Mouse (Mus musculus): Measurements from ENCODE around the gene Cd300ld5. TPM values are rescaled to one million over a fixed set of nuclear protein-coding genes. Genes with fewer than 3 reads are reported as not detected.
"Not testable (repeated sequence)": the region's sequence is repeated elsewhere in the genome, so short reads cannot be mapped to it uniquely, and the experiment has no call there.

Gene Cd300ld5
- polyA plus RNA-seq, 1 experiment = not detected

GRCm38 (mm10) chr11:115054537-115054936 lies 17.0 kb upstream of the Cd300ld5 start:
- Histone ChIP-seq H3K4me1 (ENCODE audit: control insufficient read depth) (no peaks in the 10 kb centered on the region), H3K9me3 (ENCODE audit: control insufficient read depth, low read length) (no peaks in the 10 kb centered on the region)

GRCm38 (mm10) chr11:115052991-115053390 lies 15.4 kb upstream of the Cd300ld5 start:
- H3K36me3 ChIP-seq (ENCODE audit: control insufficient read depth) = no peaks in the 10 kb centered on the region
- TF ChIP-seq TAL1 (IDR thresholded peaks at IDR 0.05; ENCODE audit: low read length) = no peak
- no peak for TF ChIP-seq GATA1 (IDR thresholded peaks at IDR 0.05; ENCODE audit: low read length)
- no peak overlapping the region for H3K4me3 ChIP-seq (replicated peaks)
- H3K27me3 ChIP-seq (ENCODE audit: control insufficient read depth) = no peaks in the 10 kb centered on the region
- H3K4me1 ChIP-seq (ENCODE audit: control insufficient read depth) = no peaks in the 10 kb centered on the region
- H3K9me3 ChIP-seq (ENCODE audit: control insufficient read depth, low read length) = no peaks in the 10 kb centered on the region

More at GRCm38 (mm10) chr11:115054537-115054936, 17.0 kb upstream of the Cd300ld5 start:
- H3K36me3 ChIP-seq (ENCODE audit: control insufficient read depth) = no peaks in the 10 kb centered on the region
- TF ChIP-seq GATA1 (IDR thresholded peaks at IDR 0.05; ENCODE audit: low read length) = no peak
- TF ChIP-seq TAL1 (IDR thresholded peaks at IDR 0.05; ENCODE audit: low read length) = no peak
- no peaks in the 10 kb centered on the region for H3K27me3 ChIP-seq (ENCODE audit: control insufficient read depth)
- H3K4me3 ChIP-seq (replicated peaks) = no peak overlapping the region

GRCm38 (mm10) chr11:115052206-115052605 lies 14.6 kb upstream of the Cd300ld5 start:
- no peak for TF ChIP-seq TAL1 (IDR thresholded peaks at IDR 0.05; ENCODE audit: low read length)
- TF ChIP-seq GATA1 (IDR thresholded peaks at IDR 0.05; ENCODE audit: low read length) = no peak
- H3K36me3 ChIP-seq (ENCODE audit: control insufficient read depth) = no peaks in the 10 kb centered on the region
- H3K27me3 ChIP-seq (ENCODE audit: control insufficient read depth) = no peaks in the 10 kb centered on the region
- no peaks in the 10 kb centered on the region for H3K9me3 ChIP-seq (ENCODE audit: control insufficient read depth, low read length)
- H3K4me1 ChIP-seq (ENCODE audit: control insufficient read depth) = no peaks in the 10 kb centered on the region
- H3K4me3 ChIP-seq (replicated peaks) = no peak overlapping the region

GRCm38 (mm10) chr11:115049282-115049895 lies 11.8 kb upstream of the Cd300ld5 start:
- no peaks in the 10 kb centered on the region for H3K9me3 ChIP-seq (ENCODE audit: control insufficient read depth, low read length)
- H3K27me3 ChIP-seq (ENCODE audit: control insufficient read depth) = no peaks in the 10 kb centered on the region
- H3K4me3 ChIP-seq (replicated peaks) = no peak overlapping the region
- no peaks in the 10 kb centered on the region for H3K36me3 ChIP-seq (ENCODE audit: control insufficient read depth)
- TF ChIP-seq TAL1 (IDR thresholded peaks at IDR 0.05; ENCODE audit: low read length) (no peak), GATA1 (IDR thresholded peaks at IDR 0.05; ENCODE audit: low read length) (no peak)
- no peaks in the 10 kb centered on the region for H3K4me1 ChIP-seq (ENCODE audit: control insufficient read depth)

- no peaks in the 10 kb centered on the region for H3K4me1 ChIP-seq (ENCODE audit: control insufficient read depth)
- H3K36me3 ChIP-seq (ENCODE audit: control insufficient read depth) = no peaks in the 10 kb centered on the region
- no peak for TF ChIP-seq GATA1 (IDR thresholded peaks at IDR 0.05; ENCODE audit: low read length)
- no peak for TF ChIP-seq TAL1 (IDR thresholded peaks at IDR 0.05; ENCODE audit: low read length)
- H3K9me3 ChIP-seq (ENCODE audit: control insufficient read depth, low read length) = no peaks in the 10 kb centered on the region
- H3K4me3 ChIP-seq (replicated peaks) = no peak within 1 kb of the TSS
- no peaks in the 10 kb centered on the region for H3K27me3 ChIP-seq (ENCODE audit: control insufficient read depth)
Measured at GRCm38 (mm10) chr11:115048259-115048658, 10.7 kb upstream of the Cd300ld5 start, which contains the start of gene Cd300ld3. Gene Cd300ld3, minus strand, starts transcription at chr11:115048409.

GRCm38 (mm10) chr11:115026912-115027311 lies 10.7 kb downstream of the Cd300ld5 start, which contains the start of gene Cd300ld4:
Gene Cd300ld4, minus strand, starts transcription at chr11:115027012.
- not testable (repeated sequence) for H3K4me1 ChIP-seq (ENCODE audit: control insufficient read depth); H3K4me3 ChIP-seq (replicated peaks); H3K9me3 ChIP-seq (ENCODE audit: control insufficient read depth, low read length); H3K36me3 ChIP-seq (ENCODE audit: control insufficient read depth); H3K27me3 ChIP-seq (ENCODE audit: control insufficient read depth)

GRCm38 (mm10) chr11:115016093-115016492 lies 21.5 kb downstream of the Cd300ld5 start, which contains the start of gene Cd300ld2:
Gene Cd300ld2, minus strand, starts transcription at chr11:115016193.
- not testable (repeated sequence) for H3K27me3 ChIP-seq (ENCODE audit: control insufficient read depth); H3K9me3 ChIP-seq (ENCODE audit: control insufficient read depth, low read length); H3K4me1 ChIP-seq (ENCODE audit: control insufficient read depth); H3K4me3 ChIP-seq (replicated peaks); H3K36me3 ChIP-seq (ENCODE audit: control insufficient read depth)

- H3K4me3 ChIP-seq (replicated peaks) = no peak overlapping the region
- H3K4me1 ChIP-seq (ENCODE audit: control insufficient read depth) = no peaks in the 10 kb centered on the region
- no peaks in the 10 kb centered on the region for H3K27me3 ChIP-seq (ENCODE audit: control insufficient read depth)
- TF ChIP-seq TAL1 (IDR thresholded peaks at IDR 0.05; ENCODE audit: low read length) (no peak), GATA1 (IDR thresholded peaks at IDR 0.05; ENCODE audit: low read length) (no peak)
- no peaks in the 10 kb centered on the region for H3K36me3 ChIP-seq (ENCODE audit: control insufficient read depth)
- H3K9me3 ChIP-seq (ENCODE audit: control insufficient read depth, low read length) = no peaks in the 10 kb centered on the region
Measured at GRCm38 (mm10) chr11:115004070-115004469, 33.5 kb downstream of the Cd300ld5 start.

- H3K27me3 ChIP-seq (ENCODE audit: control insufficient read depth) = no peaks in the 10 kb centered on the region
- TF ChIP-seq GATA1 (IDR thresholded peaks at IDR 0.05; ENCODE audit: low read length) (no peak), TAL1 (IDR thresholded peaks at IDR 0.05; ENCODE audit: low read length) (no peak)
- H3K4me1 ChIP-seq (ENCODE audit: control insufficient read depth) = no peaks in the 10 kb centered on the region
- H3K36me3 ChIP-seq (ENCODE audit: control insufficient read depth) = no peaks in the 10 kb centered on the region
- H3K9me3 ChIP-seq (ENCODE audit: control insufficient read depth, low read length) = no peaks in the 10 kb centered on the region
- no peak within 1 kb of the TSS for H3K4me3 ChIP-seq (replicated peaks)
Measured at GRCm38 (mm10) chr11:115001474-115002040, 36.0 kb downstream of the Cd300ld5 start, which contains the start of gene Cd300c2. Gene Cd300c2, minus strand, starts transcription at chr11:115001880.
